Mouse (Mus musculus): ENCODE data around the gene Clic4. TPM values are rescaled to one million over a fixed set of nuclear protein-coding genes. Genes with fewer than 3 reads are reported as not detected.

Gene Clic4
- total RNA-seq, 2 experiments from 2014 or later = 74.4 to 136 TPM

- DNase-seq (ENCODE audit: low spot score in 2 of 2) = no peak
These were observed 36.0 kb downstream of the Clic4 start for GRCm38 (mm10) chr4:135236658-135237057.

GRCm38 (mm10) chr4:135235546-135235945 is 37.1 kb downstream of the Clic4 start:
- no peak for DNase-seq (ENCODE audit: low spot score in 2 of 2)

- no peak for DNase-seq (ENCODE audit: low spot score in 2 of 2)
These were observed 40.1 kb downstream of the Clic4 start for GRCm38 (mm10) chr4:135232563-135232962.

GRCm38 (mm10) chr4:135231543-135231942 is 41.1 kb downstream of the Clic4 start:
- no peak for DNase-seq (ENCODE audit: low spot score in 2 of 2)

GRCm38 (mm10) chr4:135231136-135231535 is 41.5 kb downstream of the Clic4 start:
- no peak for DNase-seq (ENCODE audit: low spot score in 2 of 2)

GRCm38 (mm10) chr4:135230661-135231060 is 42.0 kb downstream of the Clic4 start:
- no peak for DNase-seq (ENCODE audit: low spot score in 2 of 2)

GRCm38 (mm10) chr4:135229871-135230270 is 42.7 kb downstream of the Clic4 start:
- DNase-seq (ENCODE audit: low spot score in 2 of 2) = no peak

GRCm38 (mm10) chr4:135228136-135228535 is 44.5 kb downstream of the Clic4 start:
- no peak for DNase-seq (ENCODE audit: low spot score in 2 of 2)

- no peak for DNase-seq (ENCODE audit: low spot score in 2 of 2)
These were observed 46.5 kb downstream of the Clic4 start for GRCm38 (mm10) chr4:135226008-135226667.

- DNase-seq (ENCODE audit: low spot score in 2 of 2) = no peak
These were observed 48.8 kb downstream of the Clic4 start for GRCm38 (mm10) chr4:135223808-135224207.

GRCm38 (mm10) chr4:135221632-135222407 is 50.8 kb downstream of the Clic4 start:
- no peak for DNase-seq (ENCODE audit: low spot score in 2 of 2)

- no peak for DNase-seq (ENCODE audit: low spot score in 2 of 2)
These were observed 52.0 kb downstream of the Clic4 start for GRCm38 (mm10) chr4:135220641-135221040.

GRCm38 (mm10) chr4:135219652-135220051 is 53.0 kb downstream of the Clic4 start:
- peak; percentile 72 to 84 for DNase-seq (ENCODE audit: low spot score in 2 of 2)

- DNase-seq (ENCODE audit: low spot score in 2 of 2) = no peak
These were observed 62.8 kb downstream of the Clic4 start for GRCm38 (mm10) chr4:135209846-135210245.

- peak; percentile 85 to 87 for DNase-seq (ENCODE audit: low spot score in 2 of 2)
These were observed 66.7 kb downstream of the Clic4 start for GRCm38 (mm10) chr4:135205711-135206600.

- DNase-seq (ENCODE audit: low spot score in 2 of 2) = no peak
These were observed 67.4 kb downstream of the Clic4 start for GRCm38 (mm10) chr4:135205254-135205653.

GRCm38 (mm10) chr4:135204666-135205065 is 67.9 kb downstream of the Clic4 start:
- DNase-seq (ENCODE audit: low spot score in 2 of 2) = no peak

- no peak for DNase-seq (ENCODE audit: low spot score in 2 of 2)
These were observed 68.6 kb downstream of the Clic4 start for GRCm38 (mm10) chr4:135203806-135204560.

GRCm38 (mm10) chr4:135203279-135203678 is 69.3 kb downstream of the Clic4 start:
- no peak for DNase-seq (ENCODE audit: low spot score in 2 of 2)

- no peak for DNase-seq (ENCODE audit: low spot score in 2 of 2)
These were observed 70.8 kb downstream of the Clic4 start for GRCm38 (mm10) chr4:135201771-135202170.

GRCm38 (mm10) chr4:135197857-135198256 is 74.8 kb downstream of the Clic4 start:
- DNase-seq (ENCODE audit: low spot score in 2 of 2) = no peak

All from adrenal gland, adult 18-20 months (tissue).